Mouse (Mus musculus): ENCODE results near the gene Coq7.

GRCm38 (mm10) chr7:118483996-118484395 is 49.2 kb downstream of the Coq7 start:
- TF ChIP-seq CTCF (IDR thresholded peaks at IDR 0.05; ENCODE audit: low read depth) (no peak), EP300 (IDR thresholded peaks at IDR 0.05; ENCODE audit: low read depth) (no peak)
